Mouse (Mus musculus) forelimb bud, embryonic 11.5 days (tissue): ENCODE measurements around the gene Kcnma1.

Experiments
- DNase-seq: peaks from one replicate; pipeline ENCODE4 v3.0.0-alpha.2; 2012; ENCODE audit warnings: low read depth, low spot score

Kcnma1 gene

DNA sequence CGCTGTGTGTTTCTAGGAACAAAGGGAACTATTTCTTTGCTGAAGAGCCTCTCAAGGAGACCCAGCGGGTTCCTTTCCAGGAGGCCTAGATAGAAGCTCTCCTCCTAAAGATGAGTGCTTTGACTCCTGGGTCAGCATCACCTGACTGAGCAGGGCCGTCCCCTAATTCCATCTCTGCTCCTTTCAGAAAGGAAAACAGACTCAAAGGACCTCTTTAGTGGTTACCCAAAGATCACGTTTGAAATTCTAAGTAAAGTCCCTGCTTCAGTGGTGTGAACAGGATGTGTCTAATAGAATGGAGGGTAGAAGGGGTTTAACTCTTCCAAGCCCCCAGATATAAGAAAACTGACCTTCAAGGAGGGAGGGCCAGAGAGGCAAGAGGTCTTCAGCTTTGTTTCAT is 411.4 kb downstream of the Kcnma1 start:
- no peak for DNase-seq

DNA sequence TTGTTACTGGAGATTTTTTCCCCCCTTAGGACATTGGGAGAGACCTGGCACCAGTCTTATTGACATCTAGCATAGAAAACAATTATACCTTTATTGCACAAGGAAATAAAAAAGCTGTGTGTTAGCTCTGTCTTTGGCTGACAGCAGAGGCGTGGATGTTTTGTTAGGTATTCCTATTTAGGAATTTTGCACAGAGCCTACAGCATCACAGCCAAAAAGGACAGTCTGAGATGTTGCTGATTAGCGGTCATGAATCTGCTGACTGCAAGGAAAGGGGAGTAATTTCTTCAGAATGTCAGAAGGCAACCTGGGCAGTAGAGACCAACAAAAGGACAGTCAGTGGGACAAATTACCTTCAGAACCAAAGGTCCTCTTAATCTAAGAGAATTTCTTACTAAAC is 412.2 kb downstream of the Kcnma1 start:
- no peak for DNase-seq

- no peak for DNase-seq
Measured at GRCm38 (mm10) chr14:23594629-23595028, 419.7 kb downstream of the Kcnma1 start.

- no peak for DNase-seq
Measured at GRCm38 (mm10) chr14:23592826-23593447, 421.4 kb downstream of the Kcnma1 start.

DNA sequence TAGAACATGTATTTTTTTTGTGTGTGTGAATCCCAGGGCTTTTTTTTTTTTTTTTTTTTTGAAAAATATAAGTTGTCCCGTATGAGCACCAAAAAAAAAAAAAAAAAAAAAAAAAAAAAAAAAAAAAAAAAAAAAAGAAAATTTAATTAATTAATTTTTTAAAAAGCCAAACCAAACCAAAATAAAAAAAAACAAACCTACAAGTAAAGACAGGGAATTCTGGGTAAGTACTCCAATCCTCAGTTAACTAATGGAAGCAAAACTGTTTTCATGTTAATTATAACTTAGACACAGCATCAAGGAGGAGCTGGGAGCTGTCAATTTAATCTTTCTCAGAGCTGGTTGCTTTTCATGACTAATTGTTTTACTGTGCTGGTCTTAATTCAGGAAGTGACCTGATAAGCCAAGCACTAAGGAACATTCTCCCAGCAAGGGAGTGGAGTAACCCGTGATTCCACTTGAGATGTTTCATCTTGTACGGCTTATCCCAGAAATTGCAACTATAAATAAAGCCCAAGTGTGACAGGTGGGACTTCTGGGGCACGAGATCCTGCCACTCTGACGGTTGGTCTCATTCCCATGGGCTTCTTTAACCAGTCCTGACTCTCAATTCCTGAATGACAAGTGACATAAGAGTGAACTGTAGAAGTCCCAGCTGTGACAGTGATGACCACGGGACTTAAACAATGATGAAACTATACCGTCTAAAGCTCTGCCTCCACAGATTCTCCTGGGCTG is 424.4 kb downstream of the Kcnma1 start:
- DNase-seq: no peak

DNA sequence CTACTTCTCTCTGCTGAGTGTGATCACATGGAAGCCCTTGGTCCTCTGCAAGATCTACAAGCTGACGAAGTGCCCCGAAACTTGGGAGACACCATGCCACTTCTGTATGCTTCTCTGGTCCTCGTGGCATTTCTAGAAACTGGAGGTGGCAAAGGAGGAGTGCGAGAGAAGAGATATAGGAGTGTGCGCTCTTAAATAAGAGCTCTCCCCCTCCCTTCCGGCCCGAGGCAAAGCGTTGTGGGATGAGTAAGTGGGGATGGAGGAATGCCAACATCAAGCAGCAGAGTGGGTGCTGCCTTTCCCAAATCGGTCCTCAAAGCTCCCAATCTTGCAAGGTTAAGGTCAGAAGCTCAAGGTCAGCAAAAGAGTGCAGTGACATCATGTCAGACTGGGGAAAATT is 426.8 kb downstream of the Kcnma1 start:
- no peak for DNase-seq

- DNase-seq: peak; percentile 70
Measured at GRCm38 (mm10) chr14:23583235-23583634, 431.1 kb downstream of the Kcnma1 start.

GRCm38 (mm10) chr14:23581282-23581681 is 433.0 kb downstream of the Kcnma1 start:
- DNase-seq: no peak

DNA sequence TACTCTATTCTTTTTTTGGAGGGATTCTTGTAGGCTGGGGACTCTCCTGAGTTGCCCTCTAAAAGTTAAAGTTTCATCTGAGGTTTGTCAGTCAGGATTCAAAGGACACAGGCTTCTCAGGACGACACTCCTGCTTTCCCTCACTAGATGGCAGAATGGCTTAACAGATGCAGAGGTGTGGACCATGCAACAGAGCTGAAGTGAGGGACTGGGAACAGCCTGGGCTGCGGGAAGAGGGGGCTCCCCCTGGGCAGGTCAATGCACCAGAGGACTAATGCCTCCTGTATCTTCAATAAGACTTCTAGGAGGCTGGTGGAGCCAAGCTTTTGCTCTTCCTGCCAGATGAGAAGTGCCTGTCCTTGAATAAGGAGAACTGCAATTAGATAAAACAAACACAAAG is 438.3 kb downstream of the Kcnma1 start:
- DNase-seq: peak; percentile 44

DNA sequence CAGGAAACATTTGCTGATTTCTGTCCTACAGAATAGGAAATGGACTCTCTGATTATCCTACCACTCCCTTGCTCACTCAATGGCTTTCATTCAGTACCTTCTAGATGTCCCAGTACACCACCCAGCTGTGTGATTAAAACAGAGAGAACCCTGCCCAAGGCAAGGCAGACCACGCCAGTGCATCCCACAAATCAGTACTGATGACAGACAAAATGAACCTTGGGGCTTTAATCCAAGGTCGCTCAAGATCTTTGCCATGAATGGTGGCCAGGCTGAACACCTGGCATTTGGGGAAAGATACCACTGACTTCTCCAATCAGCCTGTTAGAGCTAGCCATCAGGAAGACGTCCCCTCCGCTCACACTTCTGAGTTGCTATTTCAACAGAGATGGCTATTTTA is 440.2 kb downstream of the Kcnma1 start:
- no peak for DNase-seq

- no peak for DNase-seq
Measured at GRCm38 (mm10) chr14:23573385-23573784, 440.9 kb downstream of the Kcnma1 start.

DNA sequence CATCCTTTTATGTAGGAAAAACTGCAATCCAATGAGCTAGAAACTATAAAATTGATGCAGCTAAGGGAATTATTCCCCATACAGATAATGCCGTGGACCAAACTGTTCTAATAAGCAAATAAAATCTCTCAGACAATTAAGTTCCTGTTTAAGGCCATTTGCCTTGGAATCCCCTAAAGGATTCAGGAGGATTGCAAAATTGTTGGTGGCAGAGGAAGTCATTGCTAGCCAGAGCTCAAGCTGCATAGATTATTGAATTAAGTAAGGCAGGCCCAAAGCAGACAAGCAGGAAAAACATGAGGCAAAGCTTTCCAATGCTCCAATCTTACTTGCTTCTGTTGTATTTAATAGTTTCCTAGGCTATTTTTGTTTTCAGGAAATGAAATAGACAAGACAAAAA is 441.5 kb downstream of the Kcnma1 start:
- DNase-seq: no peak

DNA sequence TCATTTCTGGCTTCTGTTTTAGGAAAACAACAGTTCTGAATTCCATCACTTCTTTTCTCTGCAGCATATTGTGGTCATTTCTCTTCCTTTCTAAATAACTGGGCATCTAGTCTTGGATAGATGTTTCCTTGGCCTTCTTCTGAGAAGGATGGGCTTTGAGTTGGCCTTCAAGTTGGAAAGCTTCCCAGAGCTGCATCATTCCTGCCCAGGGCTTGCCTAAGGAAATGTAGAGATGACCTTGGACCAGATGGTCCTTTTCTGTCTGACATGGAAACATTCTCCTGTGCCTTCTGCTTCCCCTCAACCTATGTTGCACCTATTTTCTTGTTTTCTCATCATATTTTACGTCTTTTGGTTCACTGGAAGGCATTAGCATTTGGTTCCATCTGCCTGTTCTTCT is 444.0 kb downstream of the Kcnma1 start:
- no peak for DNase-seq

- DNase-seq: no peak
Measured at GRCm38 (mm10) chr14:23565931-23566330, 448.4 kb downstream of the Kcnma1 start.

GRCm38 (mm10) chr14:23564474-23564873 is 449.8 kb downstream of the Kcnma1 start:
- DNase-seq: no peak

- DNase-seq: no peak
Measured at GRCm38 (mm10) chr14:23563180-23563579, 451.1 kb downstream of the Kcnma1 start.

DNA sequence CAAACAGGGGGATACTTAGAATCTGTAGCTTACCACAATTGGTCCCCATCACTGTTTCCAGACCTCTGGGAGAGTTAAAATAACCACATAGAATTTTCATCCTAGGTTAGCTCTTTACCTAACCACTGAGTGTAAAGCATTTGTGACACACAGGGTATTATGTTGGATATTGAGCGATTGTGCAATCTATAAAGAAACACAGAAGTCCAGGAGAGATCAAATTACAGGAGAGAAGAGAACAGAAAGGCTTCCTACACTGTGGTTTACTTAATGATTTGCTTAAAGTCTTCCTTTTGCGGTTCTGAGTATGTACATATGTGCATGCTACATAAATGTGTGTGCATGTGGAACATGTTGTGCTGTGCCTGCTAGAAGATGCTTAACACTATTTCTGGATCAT is 458.6 kb downstream of the Kcnma1 start:
- DNase-seq: no peak

- DNase-seq: no peak
Measured at GRCm38 (mm10) chr14:23552252-23552974, 461.9 kb downstream of the Kcnma1 start.

DNA sequence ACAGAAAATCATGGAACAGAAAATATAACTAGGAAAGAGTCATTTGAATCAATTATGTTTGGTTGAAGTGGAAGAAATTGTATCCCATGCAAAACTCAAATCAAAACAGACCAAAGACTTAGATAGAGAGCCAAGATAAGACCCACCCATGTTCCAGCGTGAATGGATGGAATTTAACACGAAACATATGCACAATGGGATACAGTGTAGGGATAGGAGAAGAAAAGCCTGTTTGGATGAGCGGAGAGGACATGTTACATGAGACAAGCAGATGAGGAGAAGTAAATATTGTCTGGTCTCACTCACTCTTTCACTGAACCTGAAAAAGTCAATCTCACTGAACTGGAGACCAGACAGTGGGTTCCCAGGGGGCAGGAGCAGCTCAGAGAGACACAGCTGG is 463.8 kb downstream of the Kcnma1 start:
- no peak for DNase-seq

- peak; percentile 73 for DNase-seq
Measured at GRCm38 (mm10) chr14:23542131-23542530, 472.2 kb downstream of the Kcnma1 start.

DNA sequence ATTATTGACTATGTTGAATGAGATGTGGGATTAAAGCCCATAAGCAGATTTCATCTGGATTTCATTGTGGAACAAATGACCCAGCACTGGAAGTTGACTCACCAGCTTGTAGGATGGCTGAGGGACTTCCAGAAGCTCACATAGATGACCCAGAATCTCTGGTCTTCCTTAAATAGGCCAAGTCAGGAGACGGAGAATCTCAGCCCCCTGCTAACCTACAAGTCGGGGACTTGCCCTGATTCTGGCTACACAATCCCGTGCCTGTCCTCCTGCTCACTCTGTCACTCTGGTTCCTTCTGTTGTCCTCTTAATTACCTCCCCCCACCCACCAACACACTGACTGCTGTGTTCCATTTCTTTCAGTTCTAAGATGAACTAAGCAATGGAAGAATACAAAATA is 474.7 kb downstream of the Kcnma1 start:
- no peak for DNase-seq

DNA sequence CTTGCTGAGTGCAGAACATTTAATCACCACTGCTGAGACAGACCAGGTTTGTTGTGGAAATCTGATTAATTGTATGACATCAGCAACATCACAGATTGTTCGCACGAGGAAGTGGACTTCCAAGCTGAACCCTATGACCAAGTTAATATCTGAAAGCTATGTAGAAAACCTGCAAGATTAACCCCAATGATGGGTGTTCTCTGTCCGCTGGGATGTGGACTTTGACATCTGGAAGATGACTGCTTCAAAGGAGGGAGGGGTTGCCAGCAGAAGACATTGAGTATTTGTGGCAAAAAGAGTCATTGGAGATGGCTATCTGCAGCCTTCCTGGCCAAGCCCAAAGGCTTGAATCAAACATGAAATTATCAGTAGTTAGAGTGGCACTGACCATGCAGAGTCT is 480.9 kb downstream of the Kcnma1 start:
- no peak for DNase-seq
